11 mouse cellular contexts compared by ENCODE assay signal in genomic region chr3:137147405-137147804, GRCm38 (mm10).
"Had no signal": no experiment of that assay in that cellular context is flagged by ENCODE, and none has a peak within 500 bp of the region (broad histone marks: within the 10 kb centered on the region; RNA-seq: fewer than 3 reads in every experiment).

No protein-coding gene starts in this region.

- H3K9me3 ChIP-seq: limb, embryonic 13.5 days; stomach, embryonic 15.5 days had no signal

- DNase-seq: kidney, adult 18-20 months; kidney, postnatal 10 days; kidney, postnatal 4 days; left cerebral cortex, postnatal 4 days; lung, adult 18-20 months; right cerebral cortex, postnatal 14 days; thymus, adult 2 months; thymus, postnatal 25 days had no signal

- H3K4me1 ChIP-seq: limb, embryonic 13.5 days; stomach, embryonic 15.5 days had no signal

- H3K9ac ChIP-seq: limb, embryonic 13.5 days; liver, embryonic 14.5 days; stomach, embryonic 15.5 days had no signal

- H3K4me3 ChIP-seq: limb, embryonic 13.5 days; stomach, embryonic 15.5 days had no signal

- H3K27me3 ChIP-seq: limb, embryonic 13.5 days; stomach, embryonic 15.5 days had no signal

- H3K4me2 ChIP-seq: limb, embryonic 13.5 days; stomach, embryonic 15.5 days had no signal

- H3K36me3 ChIP-seq: limb, embryonic 13.5 days; stomach, embryonic 15.5 days had no signal

- H3K27ac ChIP-seq: limb, embryonic 13.5 days; liver, embryonic 14.5 days; stomach, embryonic 15.5 days had no signal
